In genomic region chr11:98930773-98931512, GRCm38 (mm10) we compare ENCODE assay signal across 8 mouse cellular contexts. TPM values are rescaled to one million over a fixed set of nuclear protein-coding genes. Genes with fewer than 3 reads are reported as not detected.
A peak's percentile ranks its signal among the peaks of the same experiment; 100 is the strongest.
DNase-seq lines count a peak whose midpoint lies in the region; ATAC-seq and TF ChIP-seq lines count a peak whose summit lies in the region.

No protein-coding gene starts in this region.

- H3K36me3 ChIP-seq in intestine, embryonic 15.5 days: no peaks in the 10 kb centered on the region
- H3K36me3 ChIP-seq in myocyte (ENCODE audit: control insufficient read depth, insufficient read depth): no peaks in the 10 kb centered on the region

- WGBS in intestine, embryonic 15.5 days: 22% methylated on average over 10 of the region's 10 CpGs

- H3K27ac ChIP-seq in intestine, embryonic 15.5 days: peak overlapping the region; percentile 89

- DNase-seq in adrenal gland, adult 2 months: peak; percentile 35
- no peak for DNase-seq in adrenal gland, postnatal 36 days
- DNase-seq in ovary, postnatal 36 days (ENCODE audit: low spot score): peak; percentile 19
- DNase-seq in ovary, adult 18-20 months (ENCODE audit: low spot score): no peak
- DNase-seq in layer of hippocampus, adult 11-12 months (ENCODE audit: low spot score): no peak
- DNase-seq in left cerebral cortex, postnatal 4 days: no peak

- intact Hi-C loops in left cerebral cortex, postnatal 4 days (cut with DNase I): no loop called here

- H3K27me3 ChIP-seq in intestine, embryonic 15.5 days (replicated peaks): no peaks in the 10 kb centered on the region
- no peaks in the 10 kb centered on the region for H3K27me3 ChIP-seq in myocyte (ENCODE audit: control insufficient read depth, insufficient read depth, insufficient read length)

- TF ChIP-seq POLR2A in myocyte (IDR thresholded peaks at IDR 0.05; ENCODE audit: insufficient read length, low read depth): no peak

- H3K4me3 ChIP-seq in intestine, embryonic 15.5 days (replicated peaks): 0 out of 2 replicates have a peak overlapping the region, but pooled peaks have one; percentile 9
- H3K4me3 ChIP-seq in myocyte: no peak overlapping the region

- peaks cover 85% of the 10 kb centered on the region for H3K4me1 ChIP-seq in intestine, embryonic 15.5 days (replicated peaks)

- no peaks in the 10 kb centered on the region for H3K79me2 ChIP-seq in myocyte (ENCODE audit: control insufficient read depth, insufficient read depth)

- peak overlapping the region; percentile 9 for H3ac ChIP-seq in myocyte (ENCODE audit: control insufficient read depth, insufficient read length)

- H3K9ac ChIP-seq in intestine, embryonic 15.5 days: peak overlapping the region; percentile 39; the same call in 1 of the 2 replicates

- H3K4me2 ChIP-seq in intestine, embryonic 15.5 days (replicated peaks): peak overlapping the region; percentile 59
- H3K4me2 ChIP-seq in myocyte (ENCODE audit: low read depth): peak overlapping the region; percentile 92

- ATAC-seq in intestine, embryonic 15.5 days: no peak

- H3K9me3 ChIP-seq in intestine, embryonic 15.5 days: no peaks in the 10 kb centered on the region

TF ChIP-seq in myocyte, 11 proteins besides CTCF, POLR2A, EP300 and RAD21:
- TF ChIP-seq POLR2AphosphoS2 (IDR thresholded peaks at IDR 0.05; ENCODE audit: insufficient read length, low read depth) (peak; percentile 7), E2F4 (IDR thresholded peaks at IDR 0.05; ENCODE audit: insufficient read depth) (no peak), MYOD1 (IDR thresholded peaks at IDR 0.05; ENCODE audit: control insufficient read depth in 1 of 3, insufficient read length in 2 of 3, low read depth in 2 of 3) (peak in 2 of 3 experiments; percentile 55 to 85), MYOG (IDR thresholded peaks at IDR 0.05; ENCODE audit: control insufficient read depth in 1 of 3, insufficient read depth in 1 of 3, insufficient read length in 2 of 3, low read depth in 2 of 3) (peak; percentile 7 to 82 (median 11)), MAX (IDR thresholded peaks at IDR 0.05; ENCODE audit: low read depth) (no peak), TCF12 (IDR thresholded peaks at IDR 0.05; ENCODE audit: insufficient read depth, poor library complexity, severe bottlenecking) (peak; percentile 34), REST (IDR thresholded peaks at IDR 0.05; ENCODE audit: insufficient read depth, insufficient read length) (no peak), CEBPB (IDR thresholded peaks at IDR 0.05; ENCODE audit: insufficient read depth, poor library complexity, severe bottlenecking) (no peak), TCF3 (IDR thresholded peaks at IDR 0.05; ENCODE audit: insufficient read length, low read depth) (no peak), USF1 (IDR thresholded peaks at IDR 0.05; ENCODE audit: low read depth) (no peak), SRF (IDR thresholded peaks at IDR 0.05; ENCODE audit: control insufficient read depth, insufficient read length, low read depth) (no peak)

RNA-seq across cellular contexts. Expression of gene Rara, which starts 3.3 kb away (rescaled TPM):
- total RNA-seq in adrenal gland, adult 2 months (2021): 10 to 100 TPM; 17.0 to 30.8 TPM
- polyA plus RNA-seq in adrenal gland, adult 2 months (2012; rRNA removed): 43.7 and 44.9 TPM in 2 replicates
- total RNA-seq in adrenal gland, postnatal 36 days (2021): 10 to 100 TPM; 20.0 to 24.5 TPM
- polyA plus RNA-seq in intestine, embryonic 15.5 days (2015; fragmentation: Nextera tagmentation; extraction: Ambion mirVana): 30.7 and 31.5 TPM in 2 replicates
- polyA plus RNA-seq in myocyte (2012; fragmentation: generic; extraction: Trizol): 27.3 TPM
- total RNA-seq in left cerebral cortex, postnatal 4 days (2021): 10 to 100 TPM; 20.3 to 21.5 TPM

RNA-seq across cellular contexts. Expression of gene Cdc6, which starts 23.3 kb away (rescaled TPM):
- under 1 TPM; 0.48 to 0.86 TPM for total RNA-seq in adrenal gland, adult 2 months (2021)
- 0.07 and 0.08 TPM in 2 replicates for polyA plus RNA-seq in adrenal gland, adult 2 months (2012; rRNA removed)
- 1 to 10 TPM in 1 of 2 experiments, under 1 TPM in 1; 0.89 to 1.5 TPM for total RNA-seq in adrenal gland, postnatal 36 days (2021)
- polyA plus RNA-seq in intestine, embryonic 15.5 days (2015; fragmentation: Nextera tagmentation; extraction: Ambion mirVana): 24.0 and 26.7 TPM in 2 replicates
- polyA plus RNA-seq in myocyte (2012; fragmentation: generic; extraction: Trizol): 2.6 TPM
- total RNA-seq in left cerebral cortex, postnatal 4 days (2021): 1 to 10 TPM; 1.4 to 1.8 TPM

RNA-seq across cellular contexts. Expression of gene Gjd3, which starts 51.9 kb away (rescaled TPM):
- not detected for total RNA-seq in adrenal gland, adult 2 months (2021)
- polyA plus RNA-seq in adrenal gland, adult 2 months (2012; rRNA removed): 1.1 and 1.2 TPM in 2 replicates
- not detected for total RNA-seq in adrenal gland, postnatal 36 days (2021)
- polyA plus RNA-seq in intestine, embryonic 15.5 days (2015; fragmentation: Nextera tagmentation; extraction: Ambion mirVana): 0.20 and 0.35 TPM in 2 replicates
- 0.05 TPM for polyA plus RNA-seq in myocyte (2012; fragmentation: generic; extraction: Trizol)
- total RNA-seq in left cerebral cortex, postnatal 4 days (2021): 1 to 10 TPM; 2.2 to 3.4 TPM

Comparison
In these comparisons a context has a peak if more than half of its experiments do, and no peak if none do; other contexts are left out.
1. DNase-seq: peak in adrenal gland, adult 2 months (single experiment) and ovary, postnatal 36 days (single experiment); none in adrenal gland, postnatal 36 days (0 of 2), ovary, adult 18-20 months (single experiment), layer of hippocampus, adult 11-12 months (single experiment) and left cerebral cortex, postnatal 4 days (single experiment).